Mouse (Mus musculus): ENCODE measurements around the gene Fosl1. TPM values are rescaled to one million over a fixed set of nuclear protein-coding genes. Genes with fewer than 3 reads are reported as not detected.

Fosl1 gene
- total RNA-seq, 1 experiment: 3.0 TPM

GRCm38 (mm10) chr19:5465037-5465436, 17.7 kb downstream of the Fosl1 start:
- H3K27ac ChIP-seq (ENCODE audit: insufficient read depth, low read depth, low read length, poor library complexity, severe bottlenecking): no peak overlapping the region
- TF ChIP-seq MAFK (IDR thresholded peaks at IDR 0.05; ENCODE audit: insufficient read depth, low read depth, low read length) (no peak), ZC3H11A (IDR thresholded peaks at IDR 0.05; ENCODE audit: borderline replicate concordance, low read depth, low read length) (no peak), CHD2 (IDR thresholded peaks at IDR 0.05; ENCODE audit: low read depth, low read length) (no peak), ZNF384 (IDR thresholded peaks at IDR 0.05; ENCODE audit: low read depth, low read length) (no peak), HCFC1 (IDR thresholded peaks at IDR 0.05; ENCODE audit: borderline replicate concordance, insufficient read depth, low read length) (no peak)

GRCm38 (mm10) chr19:5466916-5467500, 19.7 kb downstream of the Fosl1 start:
- Histone ChIP-seq H3K4me3 (ENCODE audit: insufficient read depth in 1 of 2, low read depth in 1 of 2, low read length in 2 of 2, poor library complexity in 1 of 2, severe bottlenecking in 1 of 2) (no peak overlapping the region), H3K27ac (ENCODE audit: insufficient read depth, low read depth, low read length, poor library complexity, severe bottlenecking) (no peak overlapping the region), H3K36me3 (ENCODE audit: control insufficient read depth, insufficient read depth, low read length, poor library complexity, severe bottlenecking) (peaks cover 31% of the 10 kb centered on the region), H3K4me1 (ENCODE audit: control insufficient read depth in 2 of 2, insufficient read depth in 2 of 2, low read length in 2 of 2, poor library complexity in 1 of 2) (peaks cover 7 to 13% of the 10 kb centered on the region in 2 experiments; a peak in 3 of 4 replicates), H3K9me3 (ENCODE audit: control insufficient read depth, insufficient read depth, low read depth, low read length) (no peaks in the 10 kb centered on the region), H3K9ac (ENCODE audit: insufficient read depth, low read depth, low read length, poor library complexity, severe bottlenecking) (no peak overlapping the region)
- in situ Hi-C loops (cut with MboI; ENCODE audit: low sequenced_read_pairs in 2 of 2, unreplicated experiment in 2 of 2): no loop called here
- no peak for DNase-seq (ENCODE audit: low read depth, low spot score)
- TF ChIP-seq MAFK (IDR thresholded peaks at IDR 0.05; ENCODE audit: insufficient read depth, low read depth, low read length) (no peak), ZNF384 (IDR thresholded peaks at IDR 0.05; ENCODE audit: low read depth, low read length) (no peak), ZC3H11A (IDR thresholded peaks at IDR 0.05; ENCODE audit: borderline replicate concordance, low read depth, low read length) (no peak), HCFC1 (IDR thresholded peaks at IDR 0.05; ENCODE audit: borderline replicate concordance, insufficient read depth, low read length) (no peak), CHD2 (IDR thresholded peaks at IDR 0.05; ENCODE audit: low read depth, low read length) (no peak)

More at GRCm38 (mm10) chr19:5465037-5465436, 17.7 kb downstream of the Fosl1 start:
- Histone ChIP-seq H3K4me3 (ENCODE audit: insufficient read depth in 1 of 2, low read depth in 1 of 2, low read length in 2 of 2, poor library complexity in 1 of 2, severe bottlenecking in 1 of 2) (no peak overlapping the region), H3K4me1 (ENCODE audit: control insufficient read depth in 2 of 2, insufficient read depth in 2 of 2, low read length in 2 of 2, poor library complexity in 1 of 2) (peaks cover 7 to 13% of the 10 kb centered on the region in 2 experiments; a peak in 3 of 4 replicates), H3K9ac (ENCODE audit: insufficient read depth, low read depth, low read length, poor library complexity, severe bottlenecking) (no peak overlapping the region), H3K36me3 (ENCODE audit: control insufficient read depth, insufficient read depth, low read length, poor library complexity, severe bottlenecking) (peaks cover 31% of the 10 kb centered on the region), H3K9me3 (ENCODE audit: control insufficient read depth, insufficient read depth, low read depth, low read length) (no peaks in the 10 kb centered on the region)
- no peak for DNase-seq (ENCODE audit: low read depth, low spot score)
- in situ Hi-C loops (cut with MboI; ENCODE audit: low sequenced_read_pairs in 2 of 2, unreplicated experiment in 2 of 2): no loop called here

GRCm38 (mm10) chr19:5468374-5468773, 21.0 kb downstream of the Fosl1 start, which contains the start of gene Ctsw:
Gene Ctsw (minus strand): TSS chr19:5468507.
- H3K27ac ChIP-seq (ENCODE audit: insufficient read depth, low read depth, low read length, poor library complexity, severe bottlenecking): no peak within 1 kb of the TSS
- no peak within 1 kb of the TSS for H3K9ac ChIP-seq (ENCODE audit: insufficient read depth, low read depth, low read length, poor library complexity, severe bottlenecking)
- peaks cover 7 to 13% of the 10 kb centered on the region in 2 experiments; a peak in 3 of 4 replicates for H3K4me1 ChIP-seq (ENCODE audit: control insufficient read depth in 2 of 2, insufficient read depth in 2 of 2, low read length in 2 of 2, poor library complexity in 1 of 2)
- H3K4me3 ChIP-seq (ENCODE audit: insufficient read depth in 1 of 2, low read depth in 1 of 2, low read length in 2 of 2, poor library complexity in 1 of 2, severe bottlenecking in 1 of 2): no peak within 1 kb of the TSS
- TF ChIP-seq CHD2 (IDR thresholded peaks at IDR 0.05; ENCODE audit: low read depth, low read length): no peak
- TF ChIP-seq ZNF384 (IDR thresholded peaks at IDR 0.05; ENCODE audit: low read depth, low read length): no peak
- no peak for TF ChIP-seq HCFC1 (IDR thresholded peaks at IDR 0.05; ENCODE audit: borderline replicate concordance, insufficient read depth, low read length)
- no peak for TF ChIP-seq ZC3H11A (IDR thresholded peaks at IDR 0.05; ENCODE audit: borderline replicate concordance, low read depth, low read length)
- TF ChIP-seq MAFK (IDR thresholded peaks at IDR 0.05; ENCODE audit: insufficient read depth, low read depth, low read length): no peak
- no peaks in the 10 kb centered on the region for H3K9me3 ChIP-seq (ENCODE audit: control insufficient read depth, insufficient read depth, low read depth, low read length)
- in situ Hi-C loops (cut with MboI; ENCODE audit: low sequenced_read_pairs in 2 of 2, unreplicated experiment in 2 of 2): no loop called here
- H3K36me3 ChIP-seq (ENCODE audit: control insufficient read depth, insufficient read depth, low read length, poor library complexity, severe bottlenecking): peaks cover 23% of the 10 kb centered on the region
- no peak for DNase-seq (ENCODE audit: low read depth, low spot score)

GRCm38 (mm10) chr19:5471846-5472245, 24.5 kb downstream of the Fosl1 start:
- H3K27ac ChIP-seq (ENCODE audit: insufficient read depth, low read depth, low read length, poor library complexity, severe bottlenecking): no peak overlapping the region
- H3K4me3 ChIP-seq (ENCODE audit: insufficient read depth in 1 of 2, low read depth in 1 of 2, low read length in 2 of 2, poor library complexity in 1 of 2, severe bottlenecking in 1 of 2): no peak overlapping the region
- H3K36me3 ChIP-seq (ENCODE audit: control insufficient read depth, insufficient read depth, low read length, poor library complexity, severe bottlenecking): peaks cover 2% of the 10 kb centered on the region; the same call in 1 of the 2 replicates
- in situ Hi-C loops (cut with MboI; ENCODE audit: low sequenced_read_pairs in 2 of 2, unreplicated experiment in 2 of 2): no loop called here
- H3K9me3 ChIP-seq (ENCODE audit: control insufficient read depth, insufficient read depth, low read depth, low read length): no peaks in the 10 kb centered on the region
- no peak for TF ChIP-seq MAFK (IDR thresholded peaks at IDR 0.05; ENCODE audit: insufficient read depth, low read depth, low read length)
- TF ChIP-seq ZC3H11A (IDR thresholded peaks at IDR 0.05; ENCODE audit: borderline replicate concordance, low read depth, low read length): no peak
- no peak for TF ChIP-seq CHD2 (IDR thresholded peaks at IDR 0.05; ENCODE audit: low read depth, low read length)
- no peak for TF ChIP-seq ZNF384 (IDR thresholded peaks at IDR 0.05; ENCODE audit: low read depth, low read length)
- no peak for TF ChIP-seq HCFC1 (IDR thresholded peaks at IDR 0.05; ENCODE audit: borderline replicate concordance, insufficient read depth, low read length)
- H3K4me1 ChIP-seq (ENCODE audit: control insufficient read depth in 2 of 2, insufficient read depth in 2 of 2, low read length in 2 of 2, poor library complexity in 1 of 2): peaks cover 4 to 5% of the 10 kb centered on the region in 2 experiments; a peak in 2 of 4 replicates
- H3K9ac ChIP-seq (ENCODE audit: insufficient read depth, low read depth, low read length, poor library complexity, severe bottlenecking): no peak overlapping the region
- no peak for DNase-seq (ENCODE audit: low read depth, low spot score)

All from ES-E14 (cell line).